ENCODE assay signal across 8 mouse cellular contexts in genomic region chr4:117120052-117120444, GRCm38 (mm10). TPM values are rescaled to one million over a fixed set of nuclear protein-coding genes. Genes with fewer than 3 reads are reported as not detected.
DNase-seq lines count a peak whose midpoint lies in the region; ATAC-seq and TF ChIP-seq lines count a peak whose summit lies in the region.

No protein-coding gene starts in this region.

- WGBS in lung, adult 2 months: 3% methylated on average over 10 of the region's 10 CpGs
- 5% methylated on average over 10 of the region's 10 CpGs for WGBS in embryonic facial prominence, embryonic 14.5 days
- WGBS in intestine, embryonic 16.5 days: 3% methylated on average over 10 of the region's 10 CpGs
- WGBS in neural tube, embryonic 13.5 days: 8% methylated on average over 10 of the region's 10 CpGs

- no peak for DNase-seq in lung, adult 2 months
- DNase-seq in lung, postnatal 36 days: no peak
- DNase-seq in embryonic facial prominence, embryonic 14.5 days (ENCODE audit: low spot score): no peak
- no peak for DNase-seq in thymus, postnatal 4 days
- no peak for DNase-seq in ovary, adult 18-20 months (ENCODE audit: low spot score)

- H3K4me1 ChIP-seq in lung, adult 2 months (ENCODE audit: control insufficient read depth, insufficient read depth, low read length): peaks cover 8% of the 10 kb centered on the region; the same call in 1 of the 2 replicates
- H3K4me1 ChIP-seq in embryonic facial prominence, embryonic 14.5 days (ENCODE audit: control insufficient read depth, insufficient read depth, low read length): peaks cover 11% of the 10 kb centered on the region
- H3K4me1 ChIP-seq in intestine, embryonic 16.5 days (ENCODE audit: control insufficient read depth, insufficient read depth, low read length): peaks cover 11% of the 10 kb centered on the region
- H3K4me1 ChIP-seq in neural tube, embryonic 13.5 days (replicated peaks): peaks cover 20% of the 10 kb centered on the region

- H3K27ac ChIP-seq in embryonic facial prominence, embryonic 14.5 days (replicated peaks; ENCODE audit: low read depth, low read length): peak overlapping the region; percentile 90
- H3K27ac ChIP-seq in intestine, embryonic 16.5 days (ENCODE audit: low read length): peak overlapping the region; percentile 87
- H3K27ac ChIP-seq in neural tube, embryonic 13.5 days (replicated peaks): peak overlapping the region; percentile 92

- peak overlapping the region; percentile 81 for H3K4me3 ChIP-seq in lung, adult 2 months (replicated peaks; ENCODE audit: extremely low read depth, low read depth, low read length)
- H3K4me3 ChIP-seq in embryonic facial prominence, embryonic 14.5 days (ENCODE audit: low read depth, low read length): peak overlapping the region; percentile 66
- peak overlapping the region; percentile 67 for H3K4me3 ChIP-seq in intestine, embryonic 16.5 days (ENCODE audit: low read length)
- peak overlapping the region; percentile 71 for H3K4me3 ChIP-seq in neural tube, embryonic 13.5 days

- H3K9ac ChIP-seq in embryonic facial prominence, embryonic 14.5 days (ENCODE audit: low read depth, low read length): peak overlapping the region; percentile 74
- H3K9ac ChIP-seq in intestine, embryonic 16.5 days (ENCODE audit: low read depth, low read length): peak overlapping the region; percentile 63
- H3K9ac ChIP-seq in neural tube, embryonic 13.5 days: peak overlapping the region; percentile 82

- no peaks in the 10 kb centered on the region for H3K36me3 ChIP-seq in embryonic facial prominence, embryonic 14.5 days (ENCODE audit: control insufficient read depth, insufficient read depth, low read length)
- H3K36me3 ChIP-seq in intestine, embryonic 16.5 days (ENCODE audit: control insufficient read depth, insufficient read depth, low read length): no peaks in the 10 kb centered on the region
- H3K36me3 ChIP-seq in neural tube, embryonic 13.5 days: peaks cover 9% of the 10 kb centered on the region

- no peaks in the 10 kb centered on the region for H3K9me3 ChIP-seq in embryonic facial prominence, embryonic 14.5 days (ENCODE audit: control insufficient read depth, low read length)
- H3K9me3 ChIP-seq in intestine, embryonic 16.5 days (ENCODE audit: control insufficient read depth, low read length): no peaks in the 10 kb centered on the region
- no peaks in the 10 kb centered on the region for H3K9me3 ChIP-seq in neural tube, embryonic 13.5 days

- TF ChIP-seq CTCF in lung, adult 2 months (IDR thresholded peaks at IDR 0.05; ENCODE audit: insufficient read depth, low read length): no peak

- ATAC-seq in embryonic facial prominence, embryonic 14.5 days (ENCODE audit: low read depth): no peak
- peak; percentile 14 for ATAC-seq in intestine, embryonic 16.5 days
- ATAC-seq in neural tube, embryonic 13.5 days (ENCODE audit: low read depth): peak; percentile 6; the same call in 1 of the 2 replicates
- ATAC-seq in megakaryocyte progenitor cell, adult 5-6 weeks (replicated peaks; ENCODE audit: poor library complexity): no peak

- peak overlapping the region; percentile 94 for H3K4me2 ChIP-seq in embryonic facial prominence, embryonic 14.5 days (ENCODE audit: low read depth, low read length)
- peak overlapping the region; percentile 69 for H3K4me2 ChIP-seq in intestine, embryonic 16.5 days (ENCODE audit: low read depth, low read length)
- peak overlapping the region; percentile 100 for H3K4me2 ChIP-seq in neural tube, embryonic 13.5 days

- no peaks in the 10 kb centered on the region for H3K27me3 ChIP-seq in embryonic facial prominence, embryonic 14.5 days (replicated peaks; ENCODE audit: control insufficient read depth, insufficient read depth, low read length)
- no peaks in the 10 kb centered on the region for H3K27me3 ChIP-seq in intestine, embryonic 16.5 days (replicated peaks; ENCODE audit: control insufficient read depth, insufficient read depth, low read length)
- no peaks in the 10 kb centered on the region for H3K27me3 ChIP-seq in neural tube, embryonic 13.5 days

- TF ChIP-seq POLR2A in lung, adult 2 months (IDR thresholded peaks at IDR 0.05; ENCODE audit: borderline replicate concordance, extremely low read depth, low read depth, low read length): no peak

RNA-seq across cellular contexts. Expression of gene Btbd19, which starts 5.5 kb away (rescaled TPM):
- 12.1 and 13.7 TPM in 2 replicates for polyA plus RNA-seq in lung, adult 2 months (2012; rRNA removed)
- 6.6 and 7.0 TPM in 2 replicates for polyA plus RNA-seq in embryonic facial prominence, embryonic 14.5 days (2014; fragmentation: Nextera tagmentation; extraction: Ambion mirVana)
- 3.9 and 4.8 TPM in 2 replicates for polyA plus RNA-seq in intestine, embryonic 16.5 days (2015; fragmentation: Nextera tagmentation; extraction: Ambion mirVana)
- polyA plus RNA-seq in neural tube, embryonic 13.5 days (2015; fragmentation: Nextera tagmentation; extraction: Ambion mirVana): 3.2 and 4.7 TPM in 2 replicates
- 9.1 and 10.2 TPM in 2 replicates for total RNA-seq in megakaryocyte progenitor cell, adult 5-6 weeks (2015)
- total RNA-seq in megakaryocyte progenitor cell, adult 5-6 weeks (2017): 6.4 and 8.9 TPM in 2 replicates

RNA-seq across cellular contexts. Expression of gene Tctex1d4, which starts 6.5 kb away (rescaled TPM):
- polyA plus RNA-seq in lung, adult 2 months (2012; rRNA removed): 58.9 and 61.4 TPM in 2 replicates
- 0.30 and 0.84 TPM in 2 replicates for polyA plus RNA-seq in embryonic facial prominence, embryonic 14.5 days (2014; fragmentation: Nextera tagmentation; extraction: Ambion mirVana)
- not detected in 2 replicates for polyA plus RNA-seq in intestine, embryonic 16.5 days (2015; fragmentation: Nextera tagmentation; extraction: Ambion mirVana)
- not detected in 2 replicates for polyA plus RNA-seq in neural tube, embryonic 13.5 days (2015; fragmentation: Nextera tagmentation; extraction: Ambion mirVana)
- total RNA-seq in megakaryocyte progenitor cell, adult 5-6 weeks (2015): not detected in 2 replicates
- not detected in 2 replicates for total RNA-seq in megakaryocyte progenitor cell, adult 5-6 weeks (2017)

RNA-seq across cellular contexts. Expression of gene Plk3, which starts 13.7 kb away (rescaled TPM):
- polyA plus RNA-seq in lung, adult 2 months (2012; rRNA removed): 19.4 and 20.4 TPM in 2 replicates
- polyA plus RNA-seq in embryonic facial prominence, embryonic 14.5 days (2014; fragmentation: Nextera tagmentation; extraction: Ambion mirVana): 5.1 and 5.6 TPM in 2 replicates
- polyA plus RNA-seq in intestine, embryonic 16.5 days (2015; fragmentation: Nextera tagmentation; extraction: Ambion mirVana): 2.5 and 4.1 TPM in 2 replicates
- polyA plus RNA-seq in neural tube, embryonic 13.5 days (2015; fragmentation: Nextera tagmentation; extraction: Ambion mirVana): 16.0 and 20.7 TPM in 2 replicates
- total RNA-seq in megakaryocyte progenitor cell, adult 5-6 weeks (2015): 1.4 and 2.0 TPM in 2 replicates
- 1.1 and 4.1 TPM in 2 replicates for total RNA-seq in megakaryocyte progenitor cell, adult 5-6 weeks (2017)

RNA-seq across cellular contexts. Expression of gene Ptch2, which starts 24.2 kb away (rescaled TPM):
- 8.3 and 8.8 TPM in 2 replicates for polyA plus RNA-seq in lung, adult 2 months (2012; rRNA removed)
- polyA plus RNA-seq in embryonic facial prominence, embryonic 14.5 days (2014; fragmentation: Nextera tagmentation; extraction: Ambion mirVana): 9.0 and 11.0 TPM in 2 replicates
- polyA plus RNA-seq in intestine, embryonic 16.5 days (2015; fragmentation: Nextera tagmentation; extraction: Ambion mirVana): 6.2 and 6.4 TPM in 2 replicates
- 6.4 and 7.4 TPM in 2 replicates for polyA plus RNA-seq in neural tube, embryonic 13.5 days (2015; fragmentation: Nextera tagmentation; extraction: Ambion mirVana)
- 0.30 and 1.3 TPM in 2 replicates for total RNA-seq in megakaryocyte progenitor cell, adult 5-6 weeks (2015)
- 0.08 and 0.57 TPM in 2 replicates for total RNA-seq in megakaryocyte progenitor cell, adult 5-6 weeks (2017)

RNA-seq across cellular contexts. Expression of gene Rps8, which starts 36.0 kb away (rescaled TPM):
- 456 and 494 TPM in 2 replicates for polyA plus RNA-seq in lung, adult 2 months (2012; rRNA removed)
- 1,243 and 1,364 TPM in 2 replicates for polyA plus RNA-seq in embryonic facial prominence, embryonic 14.5 days (2014; fragmentation: Nextera tagmentation; extraction: Ambion mirVana)
- 811 and 851 TPM in 2 replicates for polyA plus RNA-seq in intestine, embryonic 16.5 days (2015; fragmentation: Nextera tagmentation; extraction: Ambion mirVana)
- polyA plus RNA-seq in neural tube, embryonic 13.5 days (2015; fragmentation: Nextera tagmentation; extraction: Ambion mirVana): 493 and 532 TPM in 2 replicates
- total RNA-seq in megakaryocyte progenitor cell, adult 5-6 weeks (2015): 4,838 and 5,186 TPM in 2 replicates
- 1,989 and 2,131 TPM in 2 replicates for total RNA-seq in megakaryocyte progenitor cell, adult 5-6 weeks (2017)

Comparison
In these comparisons a context has a peak if more than half of its experiments do, and no peak if none do; other contexts are left out.
1. ATAC-seq: peak in intestine, embryonic 16.5 days (single experiment) and neural tube, embryonic 13.5 days (single experiment); none in embryonic facial prominence, embryonic 14.5 days (single experiment) and megakaryocyte progenitor cell, adult 5-6 weeks (single experiment).
2. RNA of gene Tctex1d4, which starts 6.5 kb away (polyA plus RNA-seq): 58.9 to 61.4 TPM in lung, adult 2 months; 0.30 to 0.84 TPM in embryonic facial prominence, embryonic 14.5 days, not detected in intestine, embryonic 16.5 days and not detected in neural tube, embryonic 13.5 days; every median in the first group is over 10 times any median in the second.
3. Peak in every context shown above with its lines, with median percentiles within 50 percentile points of each other: H3K4me3 ChIP-seq, H3K27ac ChIP-seq, H3K4me2 ChIP-seq and H3K9ac ChIP-seq.